Mouse (Mus musculus) intestine, embryonic 15.5 days (tissue): ENCODE data around the gene Nudt19. TPM values are rescaled to one million over a fixed set of nuclear protein-coding genes. Genes with fewer than 3 reads are reported as not detected.
A peak's percentile ranks its signal among the peaks of the same experiment; 100 is the strongest.

ENCODE experiments used
- ATAC-seq: fragments of 200-750 bp; cut with Nextera tagmentation; 2 replicates; pipeline ENCODE4 v1.8.0; 2017; ENCODE audit warnings: moderate TSS enrichment, moderate library complexity
- H3K27ac ChIP-seq: fragments of 300-500 bp; sonication (generic); 2 replicates; pipeline ENCODE4 v1.5.1; 2015; ENCODE audit warnings: mild to moderate bottlenecking, inconsistent platforms
- H3K27me3 ChIP-seq: fragments of 300-500 bp; sonication (generic); replicated peaks from 2 replicates; pipeline ENCODE4 v1.6.1; 2015; ENCODE audit warnings: inconsistent platforms
- H3K36me3 ChIP-seq: fragments of 300-500 bp; sonication (generic); 2 replicates; pipeline ENCODE4 v1.6.1; 2015; ENCODE audit warnings: inconsistent platforms
- H3K4me1 ChIP-seq: fragments of 300-500 bp; sonication (generic); replicated peaks from 2 replicates; pipeline ENCODE4 v1.6.1; 2015; ENCODE audit warnings: inconsistent platforms
- H3K4me2 ChIP-seq: fragments of 300-500 bp; sonication (generic); replicated peaks from 2 replicates; pipeline ENCODE4 v1.6.1; 2015; ENCODE audit warnings: mild to moderate bottlenecking, inconsistent platforms
- H3K4me3 ChIP-seq: fragments of 300-500 bp; sonication (generic); replicated peaks from 2 replicates; pipeline ENCODE4 v1.5.1; 2015; ENCODE audit warnings: inconsistent platforms
- H3K9ac ChIP-seq: fragments of 300-500 bp; sonication (generic); 2 replicates; pipeline ENCODE4 v1.6.1; 2015; ENCODE audit warnings: inconsistent platforms
- H3K9me3 ChIP-seq: fragments of 300-500 bp; sonication (generic); 2 replicates; pipeline ENCODE4 v1.6.1; 2016; ENCODE audit warnings: inconsistent platforms
- WGBS: fragments of 180-500 bp; shearing (Covaris S2); methylation state at CpG from one replicate; pipeline ENCODE4 v1.1.7; 2015; 5-methylcytosine and 5-hydroxymethylcytosine counted together
- polyA plus RNA-seq: library from polyadenylated mRNA; unstranded; fragments of >200 nt; fragmentation: Nextera tagmentation; extraction: Ambion mirVana; gene quantifications from 2 replicates; pipeline ENCODE4 v1.2.1, GENCODE M21; 2015

The Nudt19 gene
- polyA plus RNA-seq, 1 experiment from 2014 or later: 122 TPM

DNA sequence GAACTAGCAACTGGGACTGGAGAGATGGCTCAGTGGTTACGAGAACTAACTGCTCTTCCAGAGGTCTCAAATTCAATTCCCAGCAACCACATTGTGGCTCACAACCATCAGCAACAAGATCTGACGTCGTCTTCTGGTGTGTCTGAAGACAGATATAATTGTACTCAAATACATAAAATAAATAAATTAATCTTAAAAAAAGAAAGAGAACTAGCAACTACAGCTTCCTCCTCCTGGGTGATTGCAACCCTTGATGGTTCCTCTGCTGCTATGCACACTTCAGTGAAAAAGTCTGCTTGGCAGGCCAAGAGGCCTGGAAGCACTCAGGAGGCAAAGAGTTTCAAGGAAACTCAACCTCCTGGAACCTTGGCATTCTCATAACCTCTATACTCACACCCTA lies 26.1 kb downstream of the Nudt19 start:
- no peak overlapping the region for H3K4me2 ChIP-seq
- H3K27me3 ChIP-seq: no peaks in the 10 kb centered on the region
- 87% methylated on average over 3 of the region's 3 CpGs for WGBS
- no peak overlapping the region for H3K4me3 ChIP-seq
- no peak overlapping the region for H3K27ac ChIP-seq
- ATAC-seq: no peak
- H3K36me3 ChIP-seq: no peaks in the 10 kb centered on the region
- H3K9me3 ChIP-seq: no peaks in the 10 kb centered on the region
- H3K4me1 ChIP-seq: no peaks in the 10 kb centered on the region
- no peak overlapping the region for H3K9ac ChIP-seq

DNA sequence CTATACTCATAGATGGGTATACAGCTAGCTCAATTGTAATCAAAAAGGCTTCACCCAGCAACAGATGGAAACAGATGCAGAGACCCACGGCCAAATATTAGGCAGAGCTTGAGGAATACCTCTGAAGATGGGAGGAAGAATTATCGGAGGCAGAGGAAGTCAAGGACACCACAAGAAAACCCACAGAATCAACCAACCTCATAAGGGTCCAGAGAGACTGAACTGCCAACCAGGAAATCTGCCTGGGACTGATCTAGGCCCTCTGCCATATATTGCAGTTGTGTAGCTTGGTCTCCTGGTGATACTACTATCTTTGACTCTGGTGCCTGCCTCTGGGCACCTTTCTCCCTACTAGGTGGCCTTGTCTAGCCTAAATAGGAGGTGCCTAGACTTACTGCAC lies 29.3 kb downstream of the Nudt19 start:
- H3K36me3 ChIP-seq: no peaks in the 10 kb centered on the region
- H3K9ac ChIP-seq: no peak overlapping the region
- H3K27ac ChIP-seq: no peak overlapping the region
- H3K4me1 ChIP-seq: no peaks in the 10 kb centered on the region
- WGBS: 73% methylated on average over 2 of the region's 2 CpGs
- no peaks in the 10 kb centered on the region for H3K9me3 ChIP-seq
- ATAC-seq: no peak
- no peak overlapping the region for H3K4me3 ChIP-seq
- H3K27me3 ChIP-seq: no peaks in the 10 kb centered on the region
- no peak overlapping the region for H3K4me2 ChIP-seq

DNA sequence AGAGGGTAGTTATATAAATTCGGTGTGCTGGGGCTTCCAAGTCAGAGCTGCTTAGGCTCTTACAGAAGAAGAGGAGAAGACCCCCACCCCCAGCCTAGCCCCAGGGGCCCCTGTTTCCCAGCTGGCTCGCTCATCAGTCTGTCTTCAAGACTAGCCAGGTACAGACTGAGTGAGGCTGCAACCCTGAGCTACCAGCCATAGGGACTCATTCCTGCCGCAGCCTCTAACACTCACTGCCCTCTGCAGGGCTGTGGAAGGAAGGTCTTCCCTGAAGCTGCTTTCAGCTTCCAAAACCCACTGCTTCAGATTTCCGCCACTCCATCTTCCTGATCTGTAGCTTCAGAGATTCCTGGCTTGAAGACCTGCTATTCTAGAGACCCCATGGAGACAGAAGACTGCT lies 54.1 kb downstream of the Nudt19 start:
- Histone ChIP-seq H3K9ac (no peak overlapping the region), H3K4me3 (no peak overlapping the region), H3K4me1 (no peaks in the 10 kb centered on the region), H3K27ac (no peak overlapping the region), H3K4me2 (no peak overlapping the region), H3K9me3 (no peaks in the 10 kb centered on the region), H3K36me3 (no peaks in the 10 kb centered on the region), H3K27me3 (no peaks in the 10 kb centered on the region)
- WGBS: 30% methylated on average over 4 of the region's 4 CpGs
- ATAC-seq: peak; percentile 53; the same call in 1 of the 2 replicates

GRCm38 (mm10) chr7:35497516-35497915 lies 58.6 kb downstream of the Nudt19 start:
- H3K9me3 ChIP-seq: no peaks in the 10 kb centered on the region
- WGBS: 93% methylated on average over 2 of the region's 2 CpGs
- ATAC-seq: no peak
- H3K27me3 ChIP-seq: no peaks in the 10 kb centered on the region
- H3K4me3 ChIP-seq: no peak overlapping the region
- no peak overlapping the region for H3K4me2 ChIP-seq
- no peak overlapping the region for H3K9ac ChIP-seq
- H3K36me3 ChIP-seq: no peaks in the 10 kb centered on the region
- H3K27ac ChIP-seq: no peak overlapping the region
- no peaks in the 10 kb centered on the region for H3K4me1 ChIP-seq

Other genes with a start within 250 kb of the Nudt19 start
- 14.8 and 14.9 TPM in 2 replicates for gene Gpatch1, start 237.9 kb downstream of the Nudt19 start, polyA plus RNA-seq
- gene Rhpn2, start 222.1 kb downstream of the Nudt19 start, polyA plus RNA-seq: 73.2 and 74.7 TPM in 2 replicates
- 22.0 and 22.7 TPM in 2 replicates for gene Faap24, start 159.5 kb downstream of the Nudt19 start, polyA plus RNA-seq
- gene Cep89, start 159.3 kb downstream of the Nudt19 start, polyA plus RNA-seq: 43.2 and 45.8 TPM in 2 replicates
- gene Slc7a9, start 107.5 kb downstream of the Nudt19 start, polyA plus RNA-seq: 65.1 and 69.8 TPM in 2 replicates
- 0.57 and 1.2 TPM in 2 replicates for gene Tdrd12, start 18.6 kb downstream of the Nudt19 start, polyA plus RNA-seq
- 0.06 and 0.09 TPM in 2 replicates for gene Rgs9bp, start 29.3 kb upstream of the Nudt19 start, polyA plus RNA-seq
- 34.6 and 38.0 TPM in 2 replicates for gene Ankrd27, start 29.9 kb upstream of the Nudt19 start, polyA plus RNA-seq
- gene Pdcd5, start 91.2 kb upstream of the Nudt19 start, polyA plus RNA-seq: 193 and 197 TPM in 2 replicates
- gene Dpy19l3, start 198.2 kb upstream of the Nudt19 start, polyA plus RNA-seq: 15.6 and 17.5 TPM in 2 replicates
- 16.6 and 17.8 TPM in 2 replicates for gene Zfp507, start 246.7 kb upstream of the Nudt19 start, polyA plus RNA-seq